Mouse (Mus musculus) spleen, adult 18-20 months (tissue): ENCODE data around the gene 1600012H06Rik.
"Not testable (repeated sequence)": the region's sequence is repeated elsewhere in the genome, so short reads cannot be mapped to it uniquely, and the experiment has no call there.

Source experiments
- DNase-seq, 2 experiments: peaks; one replicate each; pipeline ENCODE4 v3.0.0; 2022; ENCODE audit warnings: mixed read lengths in 2 of 2

Gene 1600012H06Rik

GRCm38 (mm10) chr17:14949161-14949827 lies 6.3 kb downstream of the 1600012H06Rik start:
- no peak for DNase-seq

- no peak for DNase-seq
Measured at GRCm38 (mm10) chr17:14953452-14953851, 10.5 kb downstream of the 1600012H06Rik start.

- DNase-seq = no peak
Measured at GRCm38 (mm10) chr17:14958686-14959327, 15.8 kb downstream of the 1600012H06Rik start.

- DNase-seq = no peak
Measured at GRCm38 (mm10) chr17:14959979-14960378, 17.0 kb downstream of the 1600012H06Rik start.

DNA sequence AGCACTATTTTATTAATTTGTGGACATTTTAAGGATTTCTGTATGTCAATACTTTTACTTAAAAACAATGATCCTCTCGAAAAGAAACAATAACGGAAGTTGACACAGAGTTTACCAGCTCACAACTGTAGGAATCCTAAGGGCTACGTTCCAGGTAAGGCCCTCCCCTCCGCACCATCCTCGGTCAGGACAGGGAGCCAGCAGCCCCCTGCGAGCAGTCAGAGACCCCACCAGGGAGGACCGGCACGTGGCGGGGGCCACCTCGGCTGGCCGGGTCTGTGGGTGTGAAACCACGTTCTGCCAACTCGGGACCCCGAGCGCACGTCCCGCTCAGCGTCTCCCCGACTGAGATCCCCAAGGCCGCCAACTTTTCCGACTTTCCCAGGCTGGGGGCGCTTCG lies 17.5 kb downstream of the 1600012H06Rik start:
- DNase-seq = peak; percentile 11 to 30

DNA sequence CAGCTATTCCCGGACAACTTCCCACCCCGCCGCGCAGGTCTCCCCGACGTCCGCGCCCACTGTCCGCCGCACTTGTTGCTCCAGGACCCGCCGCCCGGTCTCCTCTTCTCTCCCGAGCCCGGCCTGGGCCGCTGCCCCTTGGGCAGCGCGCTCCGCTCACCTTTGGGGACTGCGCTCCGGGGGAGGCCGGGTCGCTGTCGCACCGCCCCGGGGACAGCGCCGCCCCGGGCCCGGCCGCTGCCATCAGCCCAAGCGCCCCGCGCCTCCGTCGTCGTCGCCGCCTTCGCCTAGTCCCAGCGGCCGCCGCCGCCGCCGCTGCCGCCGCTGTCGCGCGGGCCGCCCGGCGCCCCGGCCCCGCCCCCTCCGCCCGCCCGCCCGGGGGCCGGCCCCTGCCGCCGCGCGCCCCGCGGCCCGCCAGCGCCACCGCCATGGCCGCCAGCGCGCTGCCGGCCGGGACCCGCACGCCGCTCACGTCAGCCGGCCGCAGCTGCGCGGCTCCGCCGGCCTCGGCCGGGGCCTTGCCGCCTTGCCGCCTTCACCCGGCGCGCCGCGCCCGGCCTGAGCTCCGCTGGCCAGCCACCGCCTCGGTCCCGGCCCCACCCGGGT lies 18.1 kb downstream of the 1600012H06Rik start, which contains the start of gene Phf10:
Gene Phf10, minus strand, starts transcription at position 323 of the 606 bp plus-strand sequence.
- DNase-seq = peak; percentile 46 to 53

- not testable (repeated sequence) for DNase-seq
Measured at GRCm38 (mm10) chr17:14961557-14962154, 18.7 kb downstream of the 1600012H06Rik start.

GRCm38 (mm10) chr17:14968373-14968913 lies 25.5 kb downstream of the 1600012H06Rik start:
- not testable (repeated sequence) for DNase-seq

GRCm38 (mm10) chr17:14977718-14978361 lies 34.9 kb downstream of the 1600012H06Rik start:
- DNase-seq = not testable (repeated sequence)

- not testable (repeated sequence) for DNase-seq
Measured at GRCm38 (mm10) chr17:14978362-14979038, 35.5 kb downstream of the 1600012H06Rik start, which contains the start of the genes 9030025P20Rik and Gm3417. Gene 9030025P20Rik, plus strand, starts transcription at chr17:14978468. Gene Gm3417, minus strand, starts transcription at chr17:14978790.

DNA sequence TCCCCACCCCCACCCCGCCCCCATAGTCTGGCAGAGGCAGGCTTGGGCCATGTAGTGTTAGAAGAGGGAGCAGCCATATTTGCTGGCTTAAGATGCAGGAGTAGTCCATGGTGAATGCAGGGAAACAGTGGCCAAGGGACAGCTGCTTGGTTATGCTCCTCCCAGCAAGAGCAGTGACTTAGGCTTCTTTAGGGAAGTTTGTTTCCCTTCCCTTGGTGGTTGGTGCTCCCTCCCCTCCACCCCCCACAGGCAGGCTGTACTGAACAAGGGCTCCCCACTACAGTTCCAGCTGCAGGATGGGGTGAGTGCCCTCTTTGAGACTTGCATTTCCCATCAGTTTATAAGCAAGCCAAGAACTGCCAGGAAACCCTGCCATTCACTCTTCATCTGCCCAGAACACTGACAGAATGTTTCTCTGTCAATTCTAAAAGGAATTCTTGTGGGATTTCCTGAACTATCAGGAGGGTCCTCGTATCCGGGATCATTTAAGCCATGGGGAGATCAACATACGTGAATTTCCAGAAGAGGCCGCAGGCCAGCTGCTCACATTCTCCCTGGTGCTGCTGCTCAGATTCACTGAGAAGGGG lies 47.2 kb downstream of the 1600012H06Rik start:
- peak in 1 of 2 experiments; percentile 1 for DNase-seq

DNA sequence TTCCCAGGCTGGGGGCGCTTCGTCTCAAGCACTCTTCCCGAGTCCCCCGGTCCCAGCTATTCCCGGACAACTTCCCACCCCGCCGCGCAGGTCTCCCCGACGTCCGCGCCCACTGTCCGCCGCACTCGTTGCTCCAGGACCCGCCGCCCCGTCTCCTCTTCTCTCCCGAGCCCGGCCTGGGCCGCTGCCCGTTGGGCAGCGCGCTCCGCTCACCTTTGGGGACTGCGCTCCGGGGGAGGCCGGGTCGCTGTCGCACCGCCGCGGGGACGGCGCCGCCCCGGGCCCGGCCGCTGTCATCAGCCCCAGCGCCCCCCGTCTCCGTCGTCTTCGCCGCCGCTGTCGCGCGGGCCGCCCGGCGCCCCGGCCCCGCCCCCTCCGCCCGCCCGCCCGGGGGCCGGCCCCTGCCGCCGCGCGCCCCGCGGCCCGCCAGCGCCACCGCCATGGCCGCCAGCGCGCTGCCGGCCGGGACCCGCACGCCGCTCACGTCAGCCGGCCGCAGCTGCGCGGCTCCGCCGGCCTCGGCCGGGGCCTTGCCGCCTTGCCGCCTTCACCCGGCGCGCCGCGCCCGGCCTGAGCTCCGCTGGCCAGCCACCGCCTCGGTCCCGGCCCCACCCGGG lies 49.6 kb downstream of the 1600012H06Rik start:
- DNase-seq = not testable (repeated sequence)

DNA sequence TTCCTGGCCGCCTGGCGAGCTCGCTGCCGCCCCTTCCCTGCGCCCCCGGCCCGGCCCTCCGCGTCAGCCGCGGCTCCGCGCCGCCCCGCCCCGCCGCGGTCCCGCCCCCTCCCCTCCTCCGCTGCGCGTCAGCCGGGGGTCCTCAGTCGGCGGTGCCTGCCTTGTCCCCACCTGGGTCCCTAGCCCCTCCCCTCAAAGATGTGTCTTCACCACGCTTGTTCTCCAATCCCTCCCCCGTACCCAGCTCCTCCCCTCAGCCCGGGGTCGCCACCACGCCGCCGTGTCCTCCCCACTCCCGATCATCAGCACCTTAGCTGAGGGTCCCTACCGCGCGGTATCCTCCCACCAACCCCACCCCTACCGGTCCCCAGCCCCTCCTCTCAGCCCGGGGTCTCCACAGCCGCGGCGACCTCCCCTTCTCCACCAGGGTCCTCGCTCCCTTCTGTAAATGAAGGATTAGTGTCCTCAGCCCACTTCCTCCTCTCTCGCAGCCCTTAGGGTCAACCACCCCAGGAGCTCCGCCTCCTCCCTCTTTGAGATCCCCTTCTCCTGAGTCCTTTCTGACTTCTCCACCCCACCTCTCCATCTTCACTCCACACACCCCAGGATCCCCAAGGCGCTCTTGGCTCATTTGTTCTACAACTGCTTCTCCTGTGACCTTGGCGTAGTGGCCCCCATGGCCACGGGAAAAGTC lies 50.3 kb downstream of the 1600012H06Rik start:
- not testable (repeated sequence) for DNase-seq

DNA sequence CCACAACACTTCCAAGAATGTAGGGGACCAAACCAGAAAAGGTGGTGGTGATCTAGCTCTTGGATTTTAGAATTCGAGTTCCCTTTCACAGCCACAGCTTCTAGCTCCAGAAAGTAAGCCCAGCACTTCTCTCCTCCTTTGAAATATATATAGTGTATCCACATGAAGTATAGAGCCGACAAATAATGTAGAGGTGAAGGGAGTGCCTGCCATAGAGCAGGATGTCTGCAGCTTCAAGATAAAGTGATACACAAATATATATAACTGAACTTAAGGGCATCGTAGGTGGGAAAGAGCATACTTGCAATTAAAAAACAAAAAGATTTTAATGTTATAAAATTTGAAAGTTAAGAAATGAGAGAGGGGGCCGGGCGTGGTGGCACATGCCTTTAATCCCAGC lies 51.2 kb downstream of the 1600012H06Rik start:
- not testable (repeated sequence) for DNase-seq

- not testable (repeated sequence) for DNase-seq
Measured at GRCm38 (mm10) chr17:15000047-15000446, 57.1 kb downstream of the 1600012H06Rik start.

DNA sequence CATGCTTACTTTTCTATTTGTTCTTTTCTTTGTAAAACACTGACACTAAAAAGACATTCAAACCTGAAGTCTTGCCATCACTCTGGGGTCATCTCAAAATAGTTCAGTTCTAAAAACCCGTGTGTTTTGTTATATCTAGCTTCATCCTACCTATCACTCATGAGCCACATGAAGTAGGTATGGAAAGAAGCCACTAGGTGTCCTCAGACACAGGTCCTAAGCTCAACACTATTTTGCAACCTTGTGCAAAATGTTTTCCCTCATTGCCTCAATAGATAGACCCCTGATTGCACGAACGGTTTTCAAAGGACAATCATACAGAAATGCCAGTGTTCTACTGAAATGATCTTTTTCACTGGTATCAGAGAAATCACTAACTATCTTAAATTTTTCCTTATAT lies 66.1 kb downstream of the 1600012H06Rik start:
- not testable (repeated sequence) for DNase-seq
